Mouse (Mus musculus): ENCODE data around the gene Pacsin1.
A peak's percentile ranks its signal among the peaks of the same experiment; 100 is the strongest.
"Not testable (repeated sequence)": the region's sequence is repeated elsewhere in the genome, so short reads cannot be mapped to it uniquely, and the experiment has no call there.

Pacsin1 gene

DNA sequence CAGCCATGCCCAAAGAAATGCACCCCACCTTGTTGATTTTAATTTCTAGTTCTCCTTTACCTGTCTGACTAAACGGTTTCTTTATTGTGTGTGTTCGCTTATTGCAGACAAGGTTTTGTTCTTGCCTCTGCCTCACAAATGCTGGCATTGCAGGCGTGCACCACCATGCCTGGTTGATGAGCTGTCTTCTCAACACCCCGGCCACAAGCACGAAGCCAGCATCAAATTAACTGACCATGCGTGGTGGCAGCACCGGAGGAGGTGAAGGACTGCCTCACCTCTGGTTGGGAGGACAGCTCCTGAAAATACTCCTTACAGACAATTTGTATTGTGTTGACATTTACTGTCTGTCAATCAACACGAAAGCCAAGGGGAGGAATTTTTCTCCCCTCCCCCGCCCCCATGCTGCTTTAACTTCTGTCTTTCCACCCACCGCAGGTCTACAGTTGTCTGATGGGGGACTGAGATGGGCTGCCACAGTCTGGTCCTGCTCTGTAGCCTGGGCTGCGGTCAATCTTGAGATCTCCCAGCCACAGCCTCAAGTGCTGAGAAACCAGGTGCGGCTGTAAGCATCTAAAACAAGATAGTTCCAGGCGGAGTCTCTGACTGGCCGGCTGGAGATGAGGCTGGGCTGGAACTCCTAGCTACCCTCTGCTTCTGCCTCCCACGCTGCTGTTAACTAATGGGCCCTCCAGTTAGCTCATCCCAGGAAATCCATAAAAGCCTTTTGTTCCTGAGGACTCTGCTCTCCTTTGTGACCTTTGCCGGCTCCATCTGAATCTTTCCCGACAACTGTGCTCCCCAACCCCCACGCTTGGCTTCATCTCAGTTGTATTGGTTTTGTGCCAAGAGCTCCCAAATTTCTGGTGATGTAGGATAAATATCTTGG lies 18.9 kb upstream of the Pacsin1 start, which contains the start of gene Rps10:
Rps10 (minus strand) TSS at position 538 of the 889 bp plus-strand sequence.
- no peak for DNase-seq (ENCODE audit: low read depth, low spot score)

DNA sequence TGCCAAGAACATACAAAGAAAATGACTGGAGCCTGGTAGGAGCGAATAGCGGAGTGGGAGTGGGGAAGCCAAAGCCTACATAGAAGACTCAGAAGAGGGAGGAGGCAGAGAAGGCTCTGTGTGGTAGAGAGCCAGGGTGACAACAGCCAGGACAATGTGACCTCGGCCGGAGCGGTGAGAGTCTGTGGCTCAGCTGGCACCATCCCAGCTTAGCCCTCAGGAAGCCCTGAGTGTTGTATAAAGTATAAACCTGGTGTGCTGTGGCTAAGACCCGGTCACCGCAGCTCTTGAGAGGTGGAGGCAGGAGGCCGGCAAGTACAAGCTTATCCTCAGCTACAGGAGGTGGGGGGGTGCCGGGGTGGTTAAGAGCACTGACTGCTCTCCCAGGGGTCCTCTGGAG lies 18.0 kb upstream of the Pacsin1 start:
- no peak for DNase-seq (ENCODE audit: low read depth, low spot score)

DNA sequence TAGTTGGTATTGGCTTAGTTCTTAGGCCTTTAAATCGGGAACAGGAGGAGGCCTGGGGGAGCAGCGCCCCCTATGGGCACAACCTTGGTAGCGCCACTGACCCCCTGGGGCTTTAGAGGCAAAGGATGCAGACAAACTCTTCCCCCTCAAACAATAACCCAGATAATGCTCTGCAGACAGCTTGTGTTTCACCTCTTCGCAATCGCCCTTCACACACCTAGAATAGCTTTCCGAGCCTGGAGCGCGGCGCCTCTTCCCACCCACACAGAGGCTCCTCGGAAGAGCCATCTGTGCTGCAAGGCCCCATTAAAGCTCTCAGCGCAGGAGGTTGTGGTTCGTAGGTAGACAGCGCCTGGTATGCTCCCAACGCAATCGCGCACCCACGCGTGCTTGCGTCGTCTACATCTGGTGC lies 16.4 kb upstream of the Pacsin1 start:
- DNase-seq (ENCODE audit: low read depth, low spot score), result no peak

DNA sequence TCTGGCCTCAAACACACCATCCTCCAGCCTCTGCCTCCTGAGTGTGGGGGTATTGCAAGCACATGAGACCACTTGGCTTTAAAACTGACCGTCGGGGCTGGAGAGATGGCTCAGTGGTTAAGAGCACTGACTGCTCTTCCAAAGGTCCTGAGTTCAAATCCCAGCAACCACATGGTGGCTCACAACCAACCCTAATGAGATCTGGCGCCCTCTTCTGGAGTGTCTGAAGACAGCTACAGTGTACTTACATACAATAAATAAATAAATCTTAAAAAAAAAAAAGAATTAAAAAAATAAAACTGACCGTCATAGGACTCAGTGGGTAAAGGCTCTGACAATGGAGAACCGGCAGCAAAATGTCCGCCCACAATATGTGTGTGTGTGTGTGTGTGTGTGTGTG lies 15.5 kb upstream of the Pacsin1 start:
- not testable (repeated sequence) for DNase-seq (ENCODE audit: low read depth, low spot score)

DNA sequence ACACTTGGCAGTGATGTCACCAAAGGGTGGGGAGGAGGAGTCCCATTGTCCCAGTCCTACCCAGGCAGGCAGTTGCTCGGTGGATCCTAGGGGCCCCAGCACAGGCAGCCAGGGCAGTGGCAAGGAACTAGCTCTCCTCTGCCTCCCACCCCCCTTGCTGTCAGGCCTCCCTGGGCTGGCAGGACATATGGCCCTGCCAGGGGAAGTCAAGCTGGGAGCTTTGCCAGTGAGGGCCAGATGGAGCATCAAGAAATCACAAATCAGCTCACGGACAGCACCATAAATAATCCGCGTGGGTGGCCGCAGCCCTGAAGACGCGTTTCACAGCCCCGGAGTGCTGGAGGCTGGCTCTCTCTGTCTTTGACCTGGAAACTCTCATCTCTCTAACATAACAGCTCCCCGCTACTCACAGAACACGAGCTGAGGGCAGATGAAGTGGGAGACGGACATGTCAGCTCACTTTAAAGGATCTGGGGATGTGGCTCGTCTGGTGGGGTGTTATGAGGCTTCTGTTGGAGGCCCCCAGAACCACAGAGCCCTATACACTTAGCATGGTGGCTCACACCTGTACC lies 12.7 kb upstream of the Pacsin1 start:
- DNase-seq (ENCODE audit: low read depth, low spot score), result peak; percentile 55

DNA sequence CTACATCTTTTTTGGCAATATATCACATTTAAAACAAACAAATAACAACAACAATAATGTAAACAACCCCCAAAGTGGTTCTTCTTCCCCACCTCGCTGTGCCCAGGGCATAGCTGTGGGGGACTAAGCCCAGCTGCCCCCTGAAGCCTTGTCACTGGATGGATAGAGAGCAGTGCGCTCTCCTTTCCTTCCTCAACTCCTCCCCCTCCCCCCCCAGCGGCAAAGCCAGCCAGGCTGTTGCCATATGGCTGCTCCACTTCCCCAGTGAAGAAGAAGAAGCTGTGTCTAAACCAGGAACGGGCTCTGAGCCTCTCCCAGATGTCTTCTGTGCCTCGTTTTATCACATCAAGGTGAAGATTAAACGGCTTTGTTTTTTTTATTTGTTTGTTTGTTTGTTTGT lies 12.2 kb upstream of the Pacsin1 start:
- DNase-seq (ENCODE audit: low read depth, low spot score), result no peak

DNA sequence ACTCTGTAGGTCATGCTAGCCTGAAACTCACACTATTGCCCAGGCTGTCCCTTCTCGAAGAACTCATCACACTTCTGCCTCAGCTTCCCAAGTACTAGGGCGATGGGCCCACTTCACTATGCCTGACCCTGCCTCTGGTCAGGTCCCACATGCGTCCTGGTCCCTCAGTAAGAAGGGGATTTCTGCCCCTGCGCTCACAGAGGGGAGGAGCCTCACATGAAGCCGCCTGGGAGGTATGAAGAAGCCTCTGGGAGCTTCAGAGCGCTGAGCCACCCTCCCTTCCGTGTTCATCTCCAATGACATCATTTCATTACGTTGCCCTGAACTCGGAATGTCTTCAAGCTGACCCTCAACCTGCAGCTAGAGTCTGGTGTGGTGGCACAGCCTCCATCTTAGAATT lies 11.6 kb upstream of the Pacsin1 start:
- DNase-seq (ENCODE audit: low read depth, low spot score), result no peak

DNA sequence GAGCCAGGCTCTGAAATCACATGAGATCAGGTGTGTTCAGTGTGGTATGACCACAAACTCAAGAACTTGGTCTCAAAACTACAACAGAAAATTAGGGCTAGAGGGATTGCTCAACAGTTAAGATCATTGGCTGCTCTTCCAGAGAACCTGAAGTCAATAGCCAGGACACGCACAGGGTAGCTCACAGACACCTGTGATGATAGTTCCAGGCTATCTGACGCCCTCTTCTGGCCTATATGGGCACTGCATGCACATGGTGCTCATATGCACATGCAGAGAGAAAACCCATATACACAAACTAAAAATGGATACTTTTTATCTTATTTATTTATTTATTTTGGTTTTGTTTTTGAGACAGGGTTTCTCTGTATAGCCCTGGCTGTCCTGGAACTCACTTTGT lies 10.7 kb upstream of the Pacsin1 start:
- no peak for DNase-seq (ENCODE audit: low read depth, low spot score)

DNA sequence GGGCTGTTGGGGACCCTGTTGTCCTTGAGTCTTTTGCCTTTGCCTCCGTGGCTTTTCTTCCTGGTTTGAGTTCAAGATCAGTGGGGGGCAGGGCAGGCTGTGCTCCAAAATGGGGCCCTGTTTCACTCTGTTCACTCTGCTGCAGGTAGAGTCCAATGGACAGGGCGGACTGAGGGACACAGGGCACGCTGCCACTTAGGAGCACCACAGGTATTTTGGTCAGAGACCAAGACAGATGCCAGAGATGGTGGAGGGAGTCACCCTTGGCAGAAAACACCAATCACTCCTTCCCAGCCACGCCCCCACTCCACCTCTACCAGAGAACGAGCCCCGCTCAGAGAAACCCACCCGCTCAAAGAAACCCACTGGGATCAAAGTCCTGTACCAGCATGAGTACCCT lies 9.5 kb upstream of the Pacsin1 start:
- DNase-seq (ENCODE audit: low read depth, low spot score), result no peak

DNA sequence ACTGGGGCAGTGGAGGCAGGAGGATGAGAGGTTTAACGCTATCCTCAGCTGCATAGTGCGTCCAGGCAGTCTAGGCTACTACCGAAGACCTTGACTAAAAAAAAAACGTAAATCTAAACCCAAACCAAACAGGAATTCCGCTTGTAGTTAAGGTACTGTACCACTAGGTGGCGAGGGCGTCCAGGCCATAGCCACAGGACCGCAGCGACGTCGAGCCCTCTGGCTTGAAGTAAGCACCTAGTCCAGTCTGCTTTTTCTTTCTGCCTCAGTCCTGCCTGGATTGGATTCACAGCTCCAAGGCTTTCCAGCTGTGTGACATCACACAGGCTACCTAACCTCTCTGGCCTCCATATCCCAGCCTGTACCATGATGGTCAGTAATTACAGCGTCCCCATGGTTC lies 5.1 kb upstream of the Pacsin1 start:
- peak; percentile 62 for DNase-seq (ENCODE audit: low read depth, low spot score)

DNA sequence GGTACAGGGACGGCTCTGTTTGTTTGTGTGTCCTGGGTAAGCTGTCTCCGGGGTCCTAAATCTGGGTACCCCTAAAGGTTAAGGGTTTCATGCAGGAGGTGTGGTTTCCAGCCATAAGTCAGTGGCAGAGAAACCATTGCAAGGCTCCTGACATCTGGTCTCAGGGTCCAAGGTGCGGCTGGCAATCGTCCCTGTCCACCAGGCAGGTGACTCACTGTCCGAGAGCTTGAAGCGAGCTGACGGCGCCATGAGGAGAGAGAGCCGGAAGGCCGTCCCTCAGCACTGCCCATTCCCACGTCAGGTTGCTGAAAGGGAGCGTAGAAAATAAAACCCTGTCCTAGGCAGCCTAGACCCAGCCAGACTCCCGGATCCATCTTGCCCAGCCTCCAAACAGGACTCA lies 4.7 kb upstream of the Pacsin1 start:
- DNase-seq (ENCODE audit: low read depth, low spot score), result no peak

DNA sequence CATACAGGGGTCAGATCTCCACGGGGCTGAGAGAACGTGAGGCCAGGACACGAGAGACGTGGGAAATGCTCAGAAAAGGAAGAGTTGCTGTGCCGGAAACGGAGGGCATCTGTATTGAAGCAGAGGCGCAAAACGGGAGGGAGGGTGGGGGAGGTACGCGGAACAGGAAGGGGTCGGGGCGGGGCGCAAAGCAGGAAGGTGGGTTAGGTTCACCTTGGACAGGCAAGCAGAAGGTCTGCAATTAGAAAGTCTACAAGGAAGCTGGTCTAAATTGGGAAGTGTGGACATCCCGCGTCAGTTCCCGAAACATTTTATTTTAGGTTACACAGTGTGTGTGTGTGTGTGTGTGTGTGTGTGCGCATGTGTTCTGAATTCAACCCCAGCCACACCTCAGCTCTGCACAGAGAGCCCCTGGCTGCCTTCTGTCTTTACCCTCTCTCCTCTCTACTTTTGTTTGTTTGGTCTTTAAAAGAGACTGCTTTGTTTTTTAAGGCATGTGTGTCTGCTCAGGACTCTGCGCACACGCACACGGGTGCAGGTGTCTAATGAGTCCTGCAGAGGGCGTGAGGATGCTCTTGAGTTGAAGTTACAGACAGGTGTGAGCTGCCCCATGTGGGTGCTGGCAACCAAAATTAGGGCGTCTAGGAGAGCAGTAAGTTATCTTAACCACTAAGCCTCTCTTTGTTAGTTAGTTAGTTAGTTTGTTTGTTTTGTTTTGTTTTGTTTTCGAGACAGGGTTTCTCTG lies 3.1 kb upstream of the Pacsin1 start:
- no peak for DNase-seq (ENCODE audit: low read depth, low spot score)

DNA sequence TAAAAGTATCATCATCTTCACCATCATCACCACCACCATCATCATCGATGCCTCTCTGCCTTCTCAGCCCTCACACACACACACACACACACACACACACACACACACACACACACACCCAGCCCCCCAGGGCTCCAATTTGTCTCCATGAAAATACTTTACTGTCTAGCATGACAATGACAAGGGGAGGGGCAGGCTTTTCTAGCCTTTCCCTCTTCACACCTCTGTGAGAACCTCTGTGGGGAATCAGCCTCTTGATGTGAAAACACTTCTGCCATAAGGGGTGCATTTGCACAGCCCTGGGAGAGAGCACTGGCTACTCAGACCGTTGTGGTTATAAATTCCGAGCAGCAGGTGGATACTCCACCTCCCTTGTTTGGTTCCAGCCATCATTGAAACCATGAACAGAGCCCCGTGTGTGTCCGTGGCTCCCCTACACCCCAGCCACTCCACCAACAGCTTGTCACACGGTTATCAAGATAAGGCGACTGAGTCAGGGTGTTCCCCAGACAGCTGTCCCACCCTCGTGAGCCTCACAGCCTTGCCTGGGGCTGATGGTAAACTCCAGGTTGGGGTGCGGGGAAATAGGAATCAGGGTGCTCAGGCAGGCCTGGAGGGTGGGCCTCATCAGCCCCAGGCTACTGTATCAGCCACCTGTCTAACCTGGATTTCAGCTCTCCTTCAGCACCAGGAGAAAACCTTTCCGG lies 1.9 kb upstream of the Pacsin1 start:
- no peak for DNase-seq (ENCODE audit: low read depth, low spot score)

DNA sequence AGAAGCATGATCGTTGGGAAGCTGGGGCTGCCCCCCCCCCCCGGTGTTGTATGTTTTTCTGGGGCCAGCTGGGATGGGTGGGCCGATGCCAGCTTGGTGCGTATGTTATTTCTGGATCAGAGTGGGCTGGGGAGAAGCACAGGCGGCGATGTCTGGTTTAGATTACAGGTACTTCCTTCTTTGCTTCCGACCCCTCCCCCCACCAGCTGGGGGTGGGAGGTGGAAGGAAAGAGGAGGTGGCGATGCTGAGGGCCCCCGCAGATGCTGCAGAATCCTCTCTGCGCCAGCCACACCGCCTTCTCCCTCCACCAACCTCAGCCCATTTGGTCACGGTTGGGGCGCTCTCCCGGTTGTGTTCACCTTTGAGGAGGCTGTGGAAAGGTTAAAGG lies 696 bp downstream of the Pacsin1 start:
- no peak for DNase-seq (ENCODE audit: low read depth, low spot score)

DNA sequence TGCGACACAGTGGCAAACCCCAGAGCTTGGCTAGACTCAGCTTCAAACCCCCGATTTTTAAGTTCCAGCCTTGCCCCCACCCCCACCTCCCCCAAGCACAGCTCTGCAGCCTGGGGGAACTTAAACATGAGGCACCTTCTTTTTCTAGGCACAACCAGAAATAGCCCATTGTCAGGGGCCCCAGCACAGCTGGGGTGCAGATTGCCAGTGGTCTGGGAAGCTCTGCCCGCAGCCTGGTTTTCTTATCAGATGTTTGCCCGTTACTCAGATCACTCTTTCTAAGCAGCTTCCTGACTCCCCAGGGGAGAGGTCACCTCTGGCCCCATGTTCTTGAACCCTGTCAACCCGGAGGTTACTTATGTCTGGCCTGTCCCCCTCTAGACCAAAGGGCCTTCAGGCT lies 1.1 kb downstream of the Pacsin1 start:
- no peak for DNase-seq (ENCODE audit: low read depth, low spot score)

DNA sequence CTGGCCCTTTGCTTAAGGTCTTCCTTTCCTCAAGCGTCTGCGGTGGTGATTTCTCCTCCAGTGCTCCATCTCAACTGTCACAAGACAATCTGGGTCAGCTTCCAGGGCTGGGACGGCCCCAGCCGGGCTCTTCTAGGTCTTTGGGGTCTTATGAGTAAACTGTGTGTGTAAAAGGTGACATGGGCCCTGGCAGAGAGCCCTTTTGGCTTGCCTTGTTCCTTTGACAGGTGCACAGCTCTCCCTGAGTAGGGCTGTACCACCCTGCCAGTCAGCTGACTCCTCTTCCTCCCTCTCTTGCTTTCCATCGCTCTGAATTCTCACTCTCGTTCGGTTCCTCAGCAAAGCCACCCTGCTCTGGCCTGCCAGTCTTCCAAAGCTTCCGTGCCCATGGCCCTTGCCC lies 1.8 kb downstream of the Pacsin1 start:
- DNase-seq (ENCODE audit: low read depth, low spot score), result no peak

DNA sequence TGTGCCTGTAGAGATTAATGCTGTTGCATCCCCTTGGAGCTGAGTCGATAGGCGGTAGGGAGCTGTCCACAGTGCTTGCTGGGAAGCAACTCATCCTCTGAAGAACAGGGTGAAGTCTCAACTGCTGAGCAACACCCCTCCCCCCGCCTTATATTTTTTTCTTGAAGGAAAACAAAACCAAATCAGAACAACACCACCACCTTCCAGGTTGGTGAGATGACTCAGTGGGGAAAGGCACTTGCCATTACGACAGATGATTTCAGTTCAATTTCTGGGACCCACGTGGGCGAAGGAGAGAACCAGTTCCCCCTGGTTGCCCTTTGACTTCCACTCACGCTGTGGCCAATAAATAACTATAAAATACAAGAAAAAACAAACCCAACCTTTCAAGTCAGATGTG lies 3.5 kb downstream of the Pacsin1 start:
- DNase-seq (ENCODE audit: low read depth, low spot score), result no peak

DNA sequence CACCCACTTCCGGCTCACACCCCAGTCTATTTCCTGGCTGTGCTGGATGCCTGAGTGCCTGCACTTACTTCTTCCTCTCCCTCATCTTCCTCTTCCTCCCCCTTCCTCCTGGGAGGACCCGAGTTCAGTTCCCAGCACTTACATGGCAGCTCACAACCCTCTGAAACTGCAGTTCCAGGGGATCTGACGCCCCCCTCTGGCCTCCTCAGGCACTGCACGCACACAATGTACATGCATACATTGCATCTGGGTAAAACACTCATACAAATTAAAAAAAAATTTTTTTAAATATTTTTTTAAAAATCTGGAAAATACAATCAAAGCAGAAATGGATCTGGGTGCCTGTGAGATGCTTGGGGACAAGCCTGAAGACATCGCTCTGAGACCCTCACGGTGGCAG lies 16.4 kb downstream of the Pacsin1 start:
- no peak for DNase-seq (ENCODE audit: low read depth, low spot score)

DNA sequence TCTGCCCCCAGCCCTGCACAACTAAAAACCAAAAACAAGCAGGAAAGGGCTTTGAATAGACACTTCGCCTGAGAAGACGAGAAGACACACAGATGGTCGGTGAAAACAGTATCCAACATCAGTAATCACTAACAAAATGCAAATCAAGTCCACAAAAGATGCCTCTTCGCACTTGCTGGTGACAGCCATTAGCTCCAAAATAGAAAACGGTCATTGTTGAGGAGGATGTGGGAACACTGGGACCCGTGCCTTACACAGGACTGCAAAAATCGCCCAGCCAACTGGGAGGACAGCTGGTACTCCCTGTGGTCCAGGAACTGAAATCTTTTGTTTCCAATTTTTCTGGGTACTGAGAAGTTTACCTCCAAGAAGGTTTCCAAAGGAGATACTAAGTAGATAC lies 18.6 kb downstream of the Pacsin1 start:
- no peak for DNase-seq (ENCODE audit: low read depth, low spot score)

DNA sequence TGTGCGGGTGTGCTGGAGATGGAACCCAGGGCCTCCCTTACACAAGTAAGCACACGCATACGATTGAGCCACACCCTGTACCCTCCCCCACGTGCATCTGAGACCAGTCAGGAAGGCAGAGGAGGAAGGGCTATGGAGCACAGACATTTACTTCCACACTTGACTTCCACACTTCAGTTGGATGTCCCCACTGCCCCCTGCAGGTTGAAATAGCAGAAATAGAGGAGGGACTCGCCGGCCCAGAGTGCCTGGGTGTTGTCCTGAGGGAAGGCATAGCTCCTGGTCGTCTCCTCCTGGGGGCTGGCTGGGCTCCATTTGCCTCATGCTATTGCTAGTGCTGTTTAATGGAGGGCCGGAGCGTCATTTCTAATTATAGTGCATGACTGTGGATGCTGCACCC lies 20.1 kb downstream of the Pacsin1 start:
- no peak for DNase-seq (ENCODE audit: low read depth, low spot score)

DNA sequence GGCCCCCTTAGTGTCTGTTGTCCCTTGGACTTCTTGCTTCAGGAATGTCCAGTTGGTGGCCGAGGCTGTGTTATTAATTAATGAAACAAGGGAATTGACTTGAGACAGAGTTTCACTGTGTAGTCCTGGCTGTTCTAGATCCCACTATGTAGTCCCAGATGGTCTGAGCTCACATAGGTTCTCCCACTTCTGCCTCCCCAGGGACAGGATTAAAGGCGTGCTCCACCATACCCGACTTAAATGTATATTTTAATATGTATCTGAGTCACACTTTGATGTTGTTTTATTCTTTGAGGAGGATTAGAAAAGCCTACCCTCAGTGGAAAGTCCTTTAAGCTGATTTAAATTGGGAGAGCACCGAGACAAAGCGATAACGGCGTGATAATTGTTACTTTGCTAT lies 21.0 kb downstream of the Pacsin1 start:
- DNase-seq (ENCODE audit: low read depth, low spot score), result no peak

DNA sequence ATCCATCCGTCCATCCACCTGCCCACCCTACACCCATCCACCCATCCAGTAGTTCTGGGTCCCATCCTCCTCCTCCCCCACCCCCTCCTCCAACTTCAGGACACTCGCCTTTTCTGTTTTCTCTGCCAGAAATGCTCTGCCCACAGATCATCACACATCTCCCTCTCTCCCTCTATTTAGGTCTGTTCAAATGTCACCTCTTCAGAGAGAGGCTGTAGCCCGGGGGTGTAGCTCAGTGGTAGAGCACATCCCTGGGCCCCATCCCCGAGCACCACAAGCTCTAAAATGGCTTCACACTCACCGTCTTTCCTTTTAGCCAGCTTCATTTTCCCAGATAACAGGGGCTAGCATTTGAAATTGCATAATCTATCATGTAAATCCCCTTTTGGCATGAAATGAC lies 22.4 kb downstream of the Pacsin1 start:
- no peak for DNase-seq (ENCODE audit: low read depth, low spot score)

Data from embryo, embryonic 11.5 days (tissue).